Mouse (Mus musculus): ENCODE data around the gene Baz1a.
"Not testable (repeated sequence)": the region's sequence is repeated elsewhere in the genome, so short reads cannot be mapped to it uniquely, and the experiment has no call there.

Baz1a gene

GRCm38 (mm10) chr12:54965532-54966160, 48.5 kb downstream of the Baz1a start:
- DNase-seq, result no peak

DNA sequence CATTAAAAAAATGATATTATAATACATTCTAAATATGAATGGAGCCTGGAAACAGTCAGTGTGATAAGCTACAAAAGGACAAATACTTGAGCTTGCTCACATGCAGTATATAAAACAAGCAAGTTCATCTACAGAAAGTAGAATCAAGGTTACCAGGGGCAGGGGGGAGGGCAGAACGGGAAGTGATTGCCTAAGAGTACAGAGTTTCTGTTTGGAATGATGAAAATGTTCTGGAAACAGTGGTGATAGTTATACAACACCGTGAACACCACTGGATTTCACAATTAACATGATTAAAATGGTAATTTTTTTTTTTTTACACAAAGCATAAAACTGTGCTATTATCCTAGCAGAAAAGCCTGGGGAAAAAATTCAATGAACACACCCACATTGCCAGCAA, 54.6 kb downstream of the Baz1a start:
- no peak for DNase-seq

GRCm38 (mm10) chr12:54956974-54957373, 57.2 kb downstream of the Baz1a start:
- no peak for DNase-seq

GRCm38 (mm10) chr12:54956457-54956856, 57.7 kb downstream of the Baz1a start:
- no peak for DNase-seq

- no peak for DNase-seq
These were observed 68.0 kb downstream of the Baz1a start for GRCm38 (mm10) chr12:54946116-54946515.

- not testable (repeated sequence) for DNase-seq
These were observed 71.5 kb downstream of the Baz1a start for GRCm38 (mm10) chr12:54942586-54943157.

GRCm38 (mm10) chr12:54937581-54938343, 76.4 kb downstream of the Baz1a start:
- not testable (repeated sequence) for DNase-seq

GRCm38 (mm10) chr12:54910387-54910786, 103.8 kb downstream of the Baz1a start:
- no peak for DNase-seq

- DNase-seq, result not testable (repeated sequence)
These were observed 121.6 kb downstream of the Baz1a start for GRCm38 (mm10) chr12:54892559-54892958.

DNA sequence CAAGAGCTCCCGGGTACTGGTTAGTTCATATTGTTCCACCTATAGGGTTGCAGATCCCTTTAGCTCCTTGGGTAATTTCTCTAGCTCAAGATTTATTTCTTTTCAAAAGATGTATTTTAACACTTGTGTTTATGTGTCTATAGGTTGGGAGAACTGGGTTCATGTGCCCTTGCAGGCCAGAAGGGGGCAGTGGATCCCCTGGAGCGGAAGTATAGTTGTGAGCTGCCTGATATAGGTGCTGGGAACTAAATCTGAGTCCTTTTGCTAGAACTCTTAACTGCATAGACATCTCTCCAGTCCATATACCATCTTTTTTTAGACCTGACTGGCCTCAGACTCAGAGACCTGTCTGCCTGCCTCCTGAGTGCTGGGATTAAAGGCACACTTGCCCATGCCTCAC, 123.7 kb downstream of the Baz1a start:
- DNase-seq, result no peak

DNA sequence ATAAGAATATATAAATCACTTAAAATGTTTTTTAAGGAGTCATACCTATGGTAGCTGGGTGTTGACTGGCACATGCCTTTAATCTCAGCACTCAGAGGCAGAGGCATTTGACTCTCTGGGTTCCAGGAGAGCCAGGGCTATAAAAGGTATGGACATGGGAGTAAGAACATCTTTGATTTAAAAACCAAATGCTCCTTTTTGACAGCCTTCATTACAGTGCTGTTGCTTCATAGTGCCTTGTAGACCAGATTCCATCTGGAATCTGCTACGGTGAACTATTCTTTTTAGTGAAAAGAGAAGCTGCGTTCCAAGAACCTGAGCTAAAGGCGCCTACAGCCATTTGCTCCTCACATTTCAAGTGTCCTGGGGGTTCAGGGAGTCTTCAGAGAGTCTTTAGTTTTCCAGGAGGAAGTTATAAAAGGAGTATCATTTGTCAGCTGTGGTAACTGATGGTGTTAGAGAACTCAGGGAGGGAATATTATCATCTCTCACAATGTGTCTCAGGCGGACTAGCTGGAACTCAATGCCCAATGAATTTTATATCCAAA, 126.5 kb downstream of the Baz1a start:
- no peak for DNase-seq

GRCm38 (mm10) chr12:54879630-54880029, 134.5 kb downstream of the Baz1a start:
- DNase-seq, result peak; percentile 61 to 75

GRCm38 (mm10) chr12:54879211-54879610, 134.9 kb downstream of the Baz1a start:
- DNase-seq, result no peak

GRCm38 (mm10) chr12:54877875-54878274, 136.3 kb downstream of the Baz1a start:
- DNase-seq, result no peak

DNA sequence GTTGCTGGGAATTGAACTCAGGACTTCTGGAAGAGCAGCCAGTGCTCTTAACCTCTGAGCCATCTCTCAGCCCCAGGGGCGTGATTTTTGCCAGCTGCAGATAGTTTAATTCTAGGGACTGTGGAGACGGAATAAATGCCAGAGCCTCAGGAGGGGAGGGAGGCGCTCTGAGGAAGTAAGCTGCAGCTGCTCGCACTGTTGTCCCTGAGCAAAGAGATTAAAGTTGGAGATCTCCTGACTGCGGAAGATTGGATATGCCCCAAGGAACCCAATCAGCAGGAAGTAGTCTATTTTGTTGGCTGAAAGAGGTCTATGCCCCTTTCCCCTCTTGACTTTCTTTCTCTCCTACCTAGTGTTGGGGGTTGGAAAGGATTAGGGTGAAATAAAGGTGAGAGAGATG, 137.3 kb downstream of the Baz1a start:
- no peak for DNase-seq

- DNase-seq, result no peak
These were observed 139.4 kb downstream of the Baz1a start for GRCm38 (mm10) chr12:54874711-54875110.

DNA sequence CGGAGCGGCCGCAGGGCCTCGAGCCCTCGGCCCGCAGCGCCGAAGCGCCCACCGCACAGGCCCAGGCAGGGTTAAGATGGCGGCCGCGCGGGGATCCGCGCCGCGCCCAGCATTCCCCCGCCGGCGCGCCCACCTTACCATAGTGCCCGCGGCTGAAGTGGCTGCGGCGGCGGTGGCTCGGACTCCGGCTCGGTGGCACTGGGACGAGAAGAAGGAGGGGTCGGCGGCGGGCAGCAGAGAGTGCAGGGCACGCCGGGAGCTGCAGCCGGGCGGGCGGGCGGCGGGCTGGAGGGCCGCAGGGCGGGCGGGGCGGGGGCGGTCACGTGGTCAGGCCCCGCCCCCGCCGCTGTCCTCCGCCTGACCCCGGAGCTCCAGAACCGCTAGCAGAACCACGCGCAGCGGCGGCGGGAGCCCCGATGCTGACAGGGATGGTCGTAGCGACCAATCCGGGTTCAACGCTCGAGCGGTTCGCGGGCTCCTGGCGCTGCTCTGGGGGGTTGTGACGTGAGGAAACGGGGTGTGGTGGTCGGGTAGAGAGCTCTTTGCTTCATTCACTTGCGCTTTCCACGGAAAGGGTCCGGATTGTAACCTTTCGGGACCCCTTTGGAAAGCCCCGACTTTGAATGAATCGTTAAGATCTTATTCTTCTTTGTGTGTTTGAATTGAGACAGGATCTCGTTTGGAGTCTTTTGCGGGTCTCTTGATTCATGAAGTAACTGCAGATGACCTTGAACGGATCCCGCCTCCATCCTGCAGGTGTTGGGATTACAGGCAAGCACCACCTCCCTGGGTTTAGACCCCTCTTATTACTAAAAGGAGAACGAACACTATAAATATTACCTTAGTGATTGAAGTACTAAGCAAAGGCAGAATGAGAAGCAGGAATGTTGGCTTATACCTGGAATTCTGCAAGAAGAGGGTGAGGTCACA, 151.3 kb downstream of the Baz1a start, which contains the start of gene Cfl2:
Gene Cfl2 (minus strand): TSS at position 272 of the 930 bp plus-strand sequence.
- peak; percentile 88 to 89 for DNase-seq

DNA sequence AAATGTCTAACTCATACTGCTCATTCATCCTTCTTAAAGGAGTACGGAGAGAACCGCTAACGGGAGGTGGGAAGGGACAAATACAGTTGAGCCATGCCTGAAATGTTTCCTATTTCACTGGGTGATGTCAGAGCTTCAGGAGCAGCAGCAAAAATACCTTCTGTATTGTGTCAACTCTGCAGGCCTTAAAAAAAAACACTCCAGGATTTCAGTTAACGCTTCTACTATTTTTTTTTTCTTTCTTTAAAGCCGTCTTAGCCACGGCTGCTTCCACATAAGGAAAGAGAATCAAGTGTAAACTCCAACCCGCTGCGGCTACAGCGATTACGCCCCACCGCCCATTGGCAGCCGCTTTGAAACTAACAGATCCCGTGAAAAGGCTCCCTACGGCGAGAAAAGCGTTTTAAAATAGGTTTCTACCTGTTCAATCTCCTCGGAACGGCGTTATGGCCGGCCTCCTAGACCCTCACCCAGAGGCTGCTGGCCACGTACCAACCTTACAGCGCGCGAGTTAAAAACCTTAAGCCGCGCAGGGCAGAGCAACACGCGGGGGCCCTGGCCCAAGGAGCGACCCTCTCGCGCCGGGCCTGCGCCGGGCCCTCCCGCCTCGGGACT, 152.1 kb downstream of the Baz1a start:
- peak in 1 of 2 experiments; percentile 57 for DNase-seq

GRCm38 (mm10) chr12:54859531-54859930, 154.6 kb downstream of the Baz1a start:
- peak; percentile 64 to 68 for DNase-seq

- no peak for DNase-seq
These were observed 163.6 kb downstream of the Baz1a start for GRCm38 (mm10) chr12:54850551-54850950.

GRCm38 (mm10) chr12:54844415-54844814, 169.7 kb downstream of the Baz1a start:
- no peak for DNase-seq

Measured in cerebellum, adult 18-20 months (tissue).